Mouse (Mus musculus) macrophage (primary cell): ENCODE data around the gene Srbd1. TPM values are rescaled to one million over a fixed set of nuclear protein-coding genes. Genes with fewer than 3 reads are reported as not detected.

ENCODE experiments used
- H3K27ac ChIP-seq: fragments of 350-480 bp; formaldehyde crosslinking; 2 replicates; pipeline ENCODE4 v1.9.0; 2021
- H3K36me3 ChIP-seq: fragments of 350-480 bp; formaldehyde crosslinking; 2 replicates; pipeline ENCODE4 v1.9.0; 2021; ENCODE audit errors: inconsistent target
- H3K4me3 ChIP-seq: fragments of 350-480 bp; formaldehyde crosslinking; 2 replicates; pipeline ENCODE4 v1.9.0; 2021; ENCODE audit errors: inconsistent target
- H3K79me2 ChIP-seq: fragments of 350-480 bp; formaldehyde crosslinking; 2 replicates; pipeline ENCODE4 v1.9.0; 2021; ENCODE audit errors: inconsistent target
- WGBS: methylation state at CpG from one replicate; pipeline ENCODE4 v1.1.7; 2026; ENCODE audit warnings: inconsistent platforms; ENCODE audit not compliant: missing documents; 5-methylcytosine and 5-hydroxymethylcytosine counted together
- polyA plus RNA-seq: library from polyadenylated mRNA; stranded (reverse); fragments of 250-400 nt; gene quantifications from 3 replicates; pipeline ENCODE4 v1.2.4, GENCODE M21; 2018; ENCODE audit warnings: inconsistent platforms

Gene Srbd1
- polyA plus RNA-seq, 1 experiment from 2014 or later: 18.6 TPM

- no peak overlapping the region for H3K4me3 ChIP-seq
- H3K36me3 ChIP-seq: no peaks in the 10 kb centered on the region
- 91% methylated on average over 12 of the region's 12 CpGs for whole genome bisulfite sequencing
- H3K27ac ChIP-seq: no peak overlapping the region
- H3K79me2 ChIP-seq: no peaks in the 10 kb centered on the region
Measured at GRCm38 (mm10) chr17:86035146-86035545, 109.8 kb downstream of the Srbd1 start.

GRCm38 (mm10) chr17:86034641-86035040 is 110.3 kb downstream of the Srbd1 start:
- no peak overlapping the region for H3K27ac ChIP-seq
- H3K36me3 ChIP-seq: no peaks in the 10 kb centered on the region
- no peak overlapping the region for H3K4me3 ChIP-seq
- H3K79me2 ChIP-seq: no peaks in the 10 kb centered on the region
- 97% methylated on average over 6 of the region's 6 CpGs for WGBS

- H3K79me2 ChIP-seq: no peaks in the 10 kb centered on the region
- 93% methylated on average over 3 of the region's 3 CpGs for whole genome bisulfite sequencing
- H3K27ac ChIP-seq: no peak overlapping the region
- no peaks in the 10 kb centered on the region for H3K36me3 ChIP-seq
- H3K4me3 ChIP-seq: no peak overlapping the region
Measured at GRCm38 (mm10) chr17:86032113-86032714, 112.8 kb downstream of the Srbd1 start.

GRCm38 (mm10) chr17:86030016-86030415 is 115.0 kb downstream of the Srbd1 start:
- H3K79me2 ChIP-seq: no peaks in the 10 kb centered on the region
- H3K4me3 ChIP-seq: no peak overlapping the region
- H3K36me3 ChIP-seq: no peaks in the 10 kb centered on the region
- WGBS: 97% methylated on average over 4 of the region's 4 CpGs
- H3K27ac ChIP-seq: no peak overlapping the region

- H3K4me3 ChIP-seq: no peak overlapping the region
- no peaks in the 10 kb centered on the region for H3K79me2 ChIP-seq
- 92% methylated on average over 1 of the region's 1 CpGs for WGBS
Measured at GRCm38 (mm10) chr17:86029175-86029574, 115.8 kb downstream of the Srbd1 start.

GRCm38 (mm10) chr17:86027577-86028199 is 117.3 kb downstream of the Srbd1 start:
- no peaks in the 10 kb centered on the region for H3K79me2 ChIP-seq
- 93% methylated on average over 4 of the region's 4 CpGs for WGBS
- H3K36me3 ChIP-seq: no peaks in the 10 kb centered on the region
- H3K4me3 ChIP-seq: no peak overlapping the region
- no peak overlapping the region for H3K27ac ChIP-seq

More at GRCm38 (mm10) chr17:86029175-86029574, 115.8 kb downstream of the Srbd1 start:
- Histone ChIP-seq H3K27ac (no peak overlapping the region), H3K36me3 (no peaks in the 10 kb centered on the region)

- Histone ChIP-seq H3K4me3 (no peak overlapping the region), H3K36me3 (no peaks in the 10 kb centered on the region), H3K27ac (no peak overlapping the region), H3K79me2 (no peaks in the 10 kb centered on the region)
- 95% methylated on average over 3 of the region's 3 CpGs for WGBS
Measured at GRCm38 (mm10) chr17:86024589-86024988, 120.4 kb downstream of the Srbd1 start.

- Histone ChIP-seq H3K27ac (no peak overlapping the region), H3K36me3 (no peaks in the 10 kb centered on the region), H3K79me2 (no peaks in the 10 kb centered on the region), H3K4me3 (no peak overlapping the region)
- WGBS: 83% methylated on average over 4 of the region's 4 CpGs
Measured at GRCm38 (mm10) chr17:86022366-86022765, 122.6 kb downstream of the Srbd1 start.

- Histone ChIP-seq H3K27ac (no peak overlapping the region), H3K4me3 (no peak overlapping the region), H3K36me3 (no peaks in the 10 kb centered on the region), H3K79me2 (no peaks in the 10 kb centered on the region)
- 43% methylated on average over 1 of the region's 1 CpGs for WGBS
Measured at GRCm38 (mm10) chr17:86021815-86022214, 123.2 kb downstream of the Srbd1 start.

GRCm38 (mm10) chr17:86021231-86021630 is 123.7 kb downstream of the Srbd1 start:
- 91% methylated on average over 5 of the region's 5 CpGs for WGBS

GRCm38 (mm10) chr17:86019793-86020192 is 125.2 kb downstream of the Srbd1 start:
- Histone ChIP-seq H3K4me3 (no peak overlapping the region), H3K36me3 (no peaks in the 10 kb centered on the region), H3K27ac (no peak overlapping the region), H3K79me2 (no peaks in the 10 kb centered on the region)
- 14% methylated on average over 1 of the region's 1 CpGs for WGBS

More at GRCm38 (mm10) chr17:86021231-86021630, 123.7 kb downstream of the Srbd1 start:
- no peak overlapping the region for H3K27ac ChIP-seq
- H3K4me3 ChIP-seq: no peak overlapping the region
- H3K79me2 ChIP-seq: no peaks in the 10 kb centered on the region
- no peaks in the 10 kb centered on the region for H3K36me3 ChIP-seq

GRCm38 (mm10) chr17:86014246-86014645 is 130.7 kb downstream of the Srbd1 start:
- Histone ChIP-seq H3K79me2 (no peaks in the 10 kb centered on the region), H3K36me3 (no peaks in the 10 kb centered on the region), H3K27ac (no peak overlapping the region), H3K4me3 (no peak overlapping the region)
- WGBS: 95% methylated on average over 4 of the region's 4 CpGs

GRCm38 (mm10) chr17:86012576-86012975 is 132.4 kb downstream of the Srbd1 start:
- WGBS: 100% methylated on average over 1 of the region's 1 CpGs
- Histone ChIP-seq H3K36me3 (no peaks in the 10 kb centered on the region), H3K79me2 (no peaks in the 10 kb centered on the region), H3K27ac (no peak overlapping the region), H3K4me3 (no peak overlapping the region)

- WGBS: 90% methylated on average over 3 of the region's 3 CpGs
- no peak overlapping the region for H3K4me3 ChIP-seq
- H3K36me3 ChIP-seq: no peaks in the 10 kb centered on the region
- no peak overlapping the region for H3K27ac ChIP-seq
- H3K79me2 ChIP-seq: no peaks in the 10 kb centered on the region
Measured at GRCm38 (mm10) chr17:86011849-86012248, 133.1 kb downstream of the Srbd1 start.

GRCm38 (mm10) chr17:86008401-86008800 is 136.6 kb downstream of the Srbd1 start:
- WGBS: 90% methylated on average over 10 of the region's 10 CpGs
- no peak overlapping the region for H3K27ac ChIP-seq
- H3K79me2 ChIP-seq: no peaks in the 10 kb centered on the region
- no peaks in the 10 kb centered on the region for H3K36me3 ChIP-seq
- no peak overlapping the region for H3K4me3 ChIP-seq
